Mouse (Mus musculus) midbrain, postnatal 0 days (tissue): ENCODE measurements around the gene Rhox6. TPM values are rescaled to one million over a fixed set of nuclear protein-coding genes. Genes with fewer than 3 reads are reported as not detected.

Source experiments
- ATAC-seq: fragments of 200-750 bp; cut with Nextera tagmentation; 2 replicates; pipeline ENCODE4 v1.8.0; 2017; ENCODE audit warnings: moderate number of reproducible peaks, mild to moderate bottlenecking, moderate TSS enrichment, moderate library complexity; ENCODE audit not compliant: low FRiP score
- DNase-seq: peaks from one replicate; pipeline ENCODE4 v3.0.0-alpha.2; 2015; ENCODE audit warnings: low spot score
- H3K27ac ChIP-seq: fragments of 300-500 bp; sonication (generic); 2 replicates; pipeline ENCODE4 v1.5.1; 2014; ENCODE audit warnings: low read depth, mild to moderate bottlenecking, low read length, mixed read lengths
- H3K27me3 ChIP-seq: fragments of 300-500 bp; sonication (generic); 2 replicates; pipeline ENCODE4 v1.6.1; 2014; ENCODE audit warnings: low read length, control low read depth, mixed read lengths; ENCODE audit not compliant: insufficient read depth
- H3K36me3 ChIP-seq: fragments of 300-500 bp; sonication (generic); 2 replicates; pipeline ENCODE4 v1.6.1; 2014; ENCODE audit warnings: low read length, control low read depth, mixed read lengths; ENCODE audit not compliant: insufficient read depth
- H3K4me1 ChIP-seq: fragments of 300-500 bp; sonication (generic); 2 replicates; pipeline ENCODE4 v1.6.1; 2014; ENCODE audit warnings: mild to moderate bottlenecking, control low read depth, antibody characterized with exemption, low read length, mixed read lengths; ENCODE audit not compliant: insufficient read depth
- H3K4me2 ChIP-seq: fragments of 300-500 bp; sonication (generic); 2 replicates; pipeline ENCODE4 v1.6.1; 2014; ENCODE audit warnings: low read depth, mild to moderate bottlenecking, low read length, mixed read lengths; ENCODE audit not compliant: poor library complexity, severe bottlenecking
- H3K4me3 ChIP-seq: fragments of 300-500 bp; sonication (generic); 2 replicates; pipeline ENCODE4 v1.5.1; 2014; ENCODE audit warnings: low read depth, mild to moderate bottlenecking, low read length, moderate library complexity
- H3K9ac ChIP-seq: fragments of 300-500 bp; sonication (generic); replicated peaks from 2 replicates; pipeline ENCODE4 v1.6.1; 2014; ENCODE audit warnings: mild to moderate bottlenecking, low read length, moderate library complexity, mixed read lengths; ENCODE audit not compliant: poor library complexity, severe bottlenecking
- H3K9me3 ChIP-seq: fragments of 300-500 bp; sonication (generic); 2 replicates; pipeline ENCODE4 v1.6.1; 2016; ENCODE audit warnings: low read length, control low read depth
- CTCF ChIP-seq: IDR thresholded peaks from 2 replicates; pipeline ENCODE4 v1.5.1; 2016; ENCODE audit warnings: antibody characterized with exemption, mild to moderate bottlenecking
- WGBS: fragments of 180-500 bp; shearing (Covaris S2); extraction: QIAGEN DNeasy Blood & Tissue Kit; methylation state at CpG from one replicate; pipeline ENCODE4 v1.1.7; 2014; 5-methylcytosine and 5-hydroxymethylcytosine counted together
- polyA plus RNA-seq: library from polyadenylated mRNA; unstranded; fragments of >200 nt; fragmentation: Nextera tagmentation; extraction: Ambion mirVana; gene quantifications from 2 replicates; pipeline ENCODE4 v1.2.1, GENCODE M21; 2015
- total RNA-seq: library from RNA; depleted of rRNA; stranded (reverse); fragments of >200 nt; gene quantifications from 2 replicates; pipeline ENCODE4 v1.2.3, GENCODE M21; 2014; rRNA removed

Gene Rhox6
- total and polyA plus RNA-seq, 2 experiments from 2014 or later = not detected

GRCm38 (mm10) chrX:37871641-37872040 lies 44.9 kb downstream of the Rhox6 start:
- no peak overlapping the region for H3K9ac ChIP-seq
- 100% methylated on average over 2 of the region's 2 CpGs for whole genome bisulfite sequencing
- H3K36me3 ChIP-seq = no peaks in the 10 kb centered on the region
- TF ChIP-seq CTCF = no peak
- no peak overlapping the region for H3K4me2 ChIP-seq
- H3K27ac ChIP-seq = no peak overlapping the region
- H3K4me1 ChIP-seq = no peaks in the 10 kb centered on the region
- H3K9me3 ChIP-seq = no peaks in the 10 kb centered on the region
- ATAC-seq (no peak), DNase-seq (no peak)
- no peak overlapping the region for H3K4me3 ChIP-seq
- H3K27me3 ChIP-seq = no peaks in the 10 kb centered on the region

DNA sequence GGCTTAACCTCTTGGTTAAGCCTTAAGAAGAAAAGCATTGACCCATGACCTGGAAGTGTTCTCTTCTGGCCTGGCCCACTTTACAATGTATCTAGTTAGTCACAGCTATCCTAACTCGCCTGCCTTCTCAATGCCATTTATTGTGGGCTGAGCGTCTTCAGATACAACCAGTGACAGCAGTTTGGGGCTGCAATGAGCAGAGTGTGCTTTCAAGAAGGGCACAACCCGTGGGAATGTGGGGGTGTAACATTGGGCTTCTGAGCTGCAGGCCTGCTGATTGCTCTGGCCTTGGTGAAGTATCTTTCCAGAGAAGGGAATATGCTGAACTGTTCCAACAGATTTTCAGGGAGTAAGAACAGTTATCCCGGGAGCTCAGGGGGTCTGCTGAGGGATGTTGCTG lies 52.1 kb downstream of the Rhox6 start, which contains the start of gene Rhox8:
Gene Rhox8 (minus strand): TSS at position 101 of the 400 bp plus-strand sequence.
- TF ChIP-seq CTCF = no peak
- H3K4me1 ChIP-seq = no peaks in the 10 kb centered on the region
- 74% methylated on average over 4 of the region's 4 CpGs for WGBS
- no peaks in the 10 kb centered on the region for H3K36me3 ChIP-seq
- H3K4me3 ChIP-seq = no peak within 1 kb of the TSS
- H3K27ac ChIP-seq = no peak within 1 kb of the TSS
- H3K9me3 ChIP-seq = no peaks in the 10 kb centered on the region
- H3K4me2 ChIP-seq = no peak within 1 kb of the TSS
- no peaks in the 10 kb centered on the region for H3K27me3 ChIP-seq
- no peak within 1 kb of the TSS for H3K9ac ChIP-seq
- ATAC-seq = no peak
- no peak for DNase-seq

Other genes with a start within 250 kb of the Rhox6 start
- gene Rhox3f, start 245.9 kb upstream of the Rhox6 start, total RNA-seq = not detected in 2 replicates
- not detected in 2 replicates for gene Rhox3f, start 245.9 kb upstream of the Rhox6 start, polyA plus RNA-seq
- not detected in 2 replicates for gene Rhox4f, start 219.2 kb upstream of the Rhox6 start, total RNA-seq
- not detected in 2 replicates for gene Rhox4f, start 219.2 kb upstream of the Rhox6 start, polyA plus RNA-seq
- not detected in 2 replicates for gene Rhox3g, start 198.3 kb upstream of the Rhox6 start, total RNA-seq
- gene Rhox3g, start 198.3 kb upstream of the Rhox6 start, polyA plus RNA-seq = not detected in 2 replicates
- gene Rhox2g, start 183.4 kb upstream of the Rhox6 start, total RNA-seq = not detected in 2 replicates
- gene Rhox2g, start 183.4 kb upstream of the Rhox6 start, polyA plus RNA-seq = not detected in 2 replicates
- gene Rhox4g, start 175.6 kb upstream of the Rhox6 start, total RNA-seq = not detected in 2 replicates
- not detected in 2 replicates for gene Rhox4g, start 175.6 kb upstream of the Rhox6 start, polyA plus RNA-seq
- gene Rhox3h, start 158.1 kb upstream of the Rhox6 start, total RNA-seq = not detected in 2 replicates
- not detected in 2 replicates for gene Rhox3h, start 158.1 kb upstream of the Rhox6 start, polyA plus RNA-seq
- gene Rhox2h, start 153.6 kb upstream of the Rhox6 start, total RNA-seq = not detected in 2 replicates
- gene Rhox2h, start 153.6 kb upstream of the Rhox6 start, polyA plus RNA-seq = not detected in 2 replicates
- 1.5 TPM in 1 of 2 replicates, not detected in the other for gene Rhox5, start 22.1 kb upstream of the Rhox6 start, total RNA-seq
- 0.69 and 1.1 TPM in 2 replicates for gene Rhox5, start 22.1 kb upstream of the Rhox6 start, polyA plus RNA-seq
- gene Rhox7a, start 4.8 kb downstream of the Rhox6 start, total RNA-seq = not detected in 2 replicates
- gene Rhox7a, start 4.8 kb downstream of the Rhox6 start, polyA plus RNA-seq = not detected in 2 replicates
- not detected in 2 replicates for gene Rhox8, start 52.0 kb downstream of the Rhox6 start, total RNA-seq
- gene Rhox8, start 52.0 kb downstream of the Rhox6 start, polyA plus RNA-seq = not detected in 2 replicates
- not detected in 2 replicates for gene Rhox7b, start 70.3 kb downstream of the Rhox6 start, total RNA-seq
- gene Rhox7b, start 70.3 kb downstream of the Rhox6 start, polyA plus RNA-seq = not detected in 2 replicates
- gene Rhox9, start 74.9 kb downstream of the Rhox6 start, total RNA-seq = not detected in 2 replicates
- not detected in 2 replicates for gene Rhox9, start 74.9 kb downstream of the Rhox6 start, polyA plus RNA-seq
- gene Btg1-ps1, start 191.9 kb downstream of the Rhox6 start, total RNA-seq = not detected in 2 replicates
- not detected in 2 replicates for gene Btg1-ps1, start 191.9 kb downstream of the Rhox6 start, polyA plus RNA-seq
- not detected in 2 replicates for gene Btg1-ps2, start 216.2 kb downstream of the Rhox6 start, total RNA-seq
- gene Btg1-ps2, start 216.2 kb downstream of the Rhox6 start, polyA plus RNA-seq = not detected in 2 replicates
- not detected in 2 replicates for gene Rhox10, start 239.6 kb downstream of the Rhox6 start, total RNA-seq
- not detected in 2 replicates for gene Rhox10, start 239.6 kb downstream of the Rhox6 start, polyA plus RNA-seq